Mouse (Mus musculus) thymus, adult 2 months (tissue): ENCODE data around the gene Gna13. TPM values are rescaled to one million over a fixed set of nuclear protein-coding genes. Genes with fewer than 3 reads are reported as not detected.

Experiments used
- DNase-seq: peaks from one replicate; pipeline ENCODE4 v3.0.0; 2021
- H3K27ac ChIP-seq: fragments of 200-500 bp; 2 replicates; pipeline ENCODE4 v1.5.1; 2012; ENCODE audit warnings: low read length, control low read depth; ENCODE audit not compliant: control insufficient read depth, insufficient read depth
- H3K27me3 ChIP-seq: fragments of 200-500 bp; 2 replicates; pipeline ENCODE4 v1.6.1; 2012; ENCODE audit warnings: mild to moderate bottlenecking, low read length, moderate library complexity, mixed read lengths; ENCODE audit not compliant: control insufficient read depth, insufficient read depth
- H3K36me3 ChIP-seq: fragments of 200-500 bp; 2 replicates; pipeline ENCODE4 v1.6.1; 2012; ENCODE audit warnings: mild to moderate bottlenecking, low read length, moderate library complexity; ENCODE audit not compliant: control insufficient read depth, insufficient read depth
- H3K4me1 ChIP-seq: fragments of 200-500 bp; replicated peaks from 2 replicates; pipeline ENCODE4 v1.6.1; 2012; ENCODE audit warnings: low read length; ENCODE audit not compliant: control insufficient read depth, insufficient read depth
- H3K4me3 ChIP-seq: fragments of 200-500 bp; 2 replicates; pipeline ENCODE4 v1.5.1; 2012; ENCODE audit warnings: mild to moderate bottlenecking, low read length, control low read depth, moderate library complexity; ENCODE audit not compliant: control insufficient read depth, insufficient read depth
- CTCF ChIP-seq: fragments of 200-500 bp; IDR thresholded peaks from 2 replicates; pipeline ENCODE4 v1.5.1; 2012; ENCODE audit warnings: mild to moderate bottlenecking, control low read depth, low read length, moderate library complexity, borderline replicate concordance; ENCODE audit not compliant: control insufficient read depth, poor library complexity, insufficient read depth; ENCODE audit errors: extremely low read depth
- POLR2A ChIP-seq: fragments of 200-500 bp; IDR thresholded peaks from 2 replicates; pipeline ENCODE4 v1.6.1; 2012; ENCODE audit warnings: mild to moderate bottlenecking, low read length, control low read depth, moderate library complexity; ENCODE audit not compliant: control insufficient read depth, poor library complexity, insufficient read depth; ENCODE audit errors: extremely low read depth
- WGBS: fragments of 180-500 bp; shearing (Covaris S2); methylation state at CpG from one replicate; pipeline ENCODE4 v1.1.7; 2018; 5-methylcytosine and 5-hydroxymethylcytosine counted together
- polyA plus RNA-seq: library from polyadenylated mRNA; depleted of rRNA; stranded (reverse); fragments of >200 nt; gene quantifications from 2 replicates; pipeline ENCODE4 v1.2.3, GENCODE M21; 2012

Gna13 gene
- polyA plus RNA-seq, 1 experiment, result 49.6 TPM

- DNase-seq, result peak; percentile 32
- Histone ChIP-seq H3K4me1 (peaks cover 18% of the 10 kb centered on the region), H3K27ac (peak overlapping the region; percentile 73), H3K27me3 (no peaks in the 10 kb centered on the region), H3K4me3 (peak overlapping the region; percentile 83), H3K36me3 (0 out of 2 replicates have a peak, but pooled peaks cover 5% of the 10 kb centered on the region)
- TF ChIP-seq POLR2A (no peak), CTCF (no peak)
- WGBS, result under 1% methylated on average over 27 of the region's 27 CpGs
These were observed 784 bp upstream of the Gna13 start for GRCm38 (mm10) chr11:109361631-109362462.

DNA sequence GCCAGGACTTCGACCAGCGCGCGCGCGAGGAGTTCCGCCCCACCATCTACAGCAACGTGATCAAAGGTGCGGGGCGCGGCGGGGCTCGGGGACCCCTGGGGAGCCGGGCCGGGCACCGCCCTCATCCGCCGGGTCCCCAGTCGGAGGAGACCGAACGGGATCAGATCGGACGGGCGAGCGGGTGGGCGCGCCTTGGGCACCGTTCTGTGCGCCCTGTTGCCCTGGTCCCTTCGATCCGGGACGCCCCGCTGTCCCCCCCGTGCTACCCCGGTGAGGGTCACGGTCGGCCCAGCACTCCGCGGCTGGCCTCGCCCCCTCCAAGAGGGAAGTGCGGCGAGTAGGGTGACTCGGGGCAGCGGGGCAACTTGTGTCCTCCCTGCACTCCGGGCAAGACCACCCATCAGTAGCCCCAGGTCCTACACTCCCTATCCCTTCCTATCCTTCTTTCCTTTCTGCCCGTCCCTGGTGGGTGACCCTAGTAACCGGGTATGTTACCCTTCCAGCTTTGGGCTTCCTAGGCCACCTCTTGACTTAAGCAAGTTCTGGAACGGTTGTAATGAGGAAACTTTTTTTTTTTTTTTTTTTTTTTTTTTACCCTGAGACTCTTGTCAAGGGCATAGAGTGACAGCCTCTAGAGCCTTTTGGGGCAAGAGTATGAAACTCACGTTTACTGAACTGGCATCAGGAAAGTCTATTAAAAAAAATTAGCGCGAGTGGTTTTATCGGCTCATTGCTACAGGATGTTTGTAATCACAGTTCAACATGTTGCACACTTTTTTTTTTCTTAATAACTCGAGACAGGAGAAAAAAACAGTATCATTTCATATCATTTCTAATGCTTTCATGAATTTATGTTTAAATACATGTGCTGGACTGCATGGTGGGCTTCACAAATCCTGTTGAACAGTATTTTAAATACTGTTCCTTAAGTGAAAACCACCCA, 831 bp downstream of the Gna13 start:
- Histone ChIP-seq H3K4me1 (peaks cover 18% of the 10 kb centered on the region), H3K4me3 (peak overlapping the region; percentile 68), H3K36me3 (0 out of 2 replicates have a peak, but pooled peaks cover 5% of the 10 kb centered on the region), H3K27me3 (no peaks in the 10 kb centered on the region), H3K27ac (peak overlapping the region; percentile 71)
- TF ChIP-seq POLR2A (no peak), CTCF (no peak)
- WGBS, result under 1% methylated on average over 53 of the region's 53 CpGs
- peak; percentile 71 for DNase-seq

GRCm38 (mm10) chr11:109364337-109364736, 1.7 kb downstream of the Gna13 start:
- H3K4me1 ChIP-seq, result peaks cover 23% of the 10 kb centered on the region
- no peak for DNase-seq
- H3K4me3 ChIP-seq, result peak overlapping the region; percentile 15; the same call in 1 of the 2 replicates
- no peaks in the 10 kb centered on the region for H3K27me3 ChIP-seq
- H3K27ac ChIP-seq, result no peak overlapping the region
- no peak for TF ChIP-seq CTCF
- no peak for TF ChIP-seq POLR2A
- H3K36me3 ChIP-seq, result 0 out of 2 replicates have a peak, but pooled peaks cover 5% of the 10 kb centered on the region
- WGBS, result 47% methylated on average over 2 of the region's 2 CpGs

GRCm38 (mm10) chr11:109364881-109365280, 2.2 kb downstream of the Gna13 start:
- H3K27ac ChIP-seq, result no peak overlapping the region
- H3K4me3 ChIP-seq, result peak overlapping the region; percentile 1; the same call in 1 of the 2 replicates
- WGBS, result 11% methylated on average over 10 of the region's 10 CpGs
- DNase-seq, result no peak
- TF ChIP-seq POLR2A (no peak), CTCF (no peak)
- H3K36me3 ChIP-seq, result 0 out of 2 replicates have a peak, but pooled peaks cover 5% of the 10 kb centered on the region
- peaks cover 23% of the 10 kb centered on the region for H3K4me1 ChIP-seq
- H3K27me3 ChIP-seq, result no peaks in the 10 kb centered on the region

GRCm38 (mm10) chr11:109365818-109366217, 3.2 kb downstream of the Gna13 start:
- Histone ChIP-seq H3K4me3 (no peak overlapping the region), H3K27ac (no peak overlapping the region), H3K36me3 (0 out of 2 replicates have a peak, but pooled peaks cover 5% of the 10 kb centered on the region), H3K4me1 (peaks cover 26% of the 10 kb centered on the region), H3K27me3 (no peaks in the 10 kb centered on the region)
- whole genome bisulfite sequencing, result 96% methylated on average over 5 of the region's 5 CpGs
- DNase-seq, result no peak
- no peak for TF ChIP-seq POLR2A
- no peak for TF ChIP-seq CTCF

- no peaks in the 10 kb centered on the region for H3K27me3 ChIP-seq
- 0 out of 2 replicates have a peak, but pooled peaks cover 5% of the 10 kb centered on the region for H3K36me3 ChIP-seq
- no peak for DNase-seq
- 83% methylated on average over 15 of the region's 15 CpGs for WGBS
- TF ChIP-seq CTCF, result no peak
- no peak for TF ChIP-seq POLR2A
- no peak overlapping the region for H3K4me3 ChIP-seq
- H3K4me1 ChIP-seq, result peaks cover 20% of the 10 kb centered on the region
- H3K27ac ChIP-seq, result no peak overlapping the region
These were observed 4.4 kb downstream of the Gna13 start for GRCm38 (mm10) chr11:109366802-109367579.
